Mouse (Mus musculus): ENCODE data around the gene Wdr62. TPM values are rescaled to one million over a fixed set of nuclear protein-coding genes. Genes with fewer than 3 reads are reported as not detected.
A peak's percentile ranks its signal among the peaks of the same experiment; 100 is the strongest.

Wdr62 gene
- polyA plus RNA-seq, 2 experiments, result 7.5 to 14.0 TPM

DNA sequence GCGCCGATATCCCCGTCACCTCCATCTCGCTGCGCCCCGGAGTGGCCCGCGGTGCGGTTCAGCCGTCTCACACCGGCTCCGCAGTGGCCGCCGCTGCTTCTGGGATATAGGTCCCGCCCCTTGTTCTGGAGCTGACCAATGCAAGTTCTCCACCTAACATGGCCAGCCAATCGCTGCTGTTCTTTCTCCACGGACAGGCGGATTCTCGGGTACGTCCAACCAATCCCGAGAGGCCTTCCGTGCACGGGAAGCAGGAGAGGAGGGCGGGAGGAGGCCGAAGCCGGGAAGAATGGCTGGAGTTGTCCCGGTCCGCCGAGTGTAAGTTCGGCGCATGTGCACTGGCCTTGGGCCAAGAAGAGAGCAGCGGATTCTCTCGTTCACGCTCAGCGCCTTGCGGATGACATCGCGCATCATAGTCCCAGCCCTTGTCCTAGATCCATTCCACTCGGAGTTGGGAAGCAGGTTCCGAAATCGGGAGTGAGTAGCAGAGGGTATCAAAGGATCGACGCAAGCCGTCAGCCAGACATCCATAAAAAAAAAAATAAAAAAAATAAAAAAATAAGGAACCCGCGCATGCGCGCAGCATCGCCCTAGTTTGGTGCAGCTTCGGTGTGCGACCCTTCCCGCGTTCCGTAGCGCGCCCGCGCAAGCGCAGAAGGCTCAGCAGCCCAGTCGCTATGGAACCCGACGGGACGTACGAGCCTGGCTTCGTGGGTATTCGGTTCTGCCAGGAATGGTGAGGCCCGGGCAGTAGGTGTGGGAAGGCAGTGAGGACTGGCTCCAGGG, 48.4 kb downstream of the Wdr62 start, which contains the start of the genes Polr2i and Tbcb:
Gene Polr2i, plus strand, starts transcription at position 280 of the 786 bp plus-strand sequence.
Gene Tbcb, minus strand, starts transcription at position 604 of the 786 bp plus-strand sequence.
- Histone ChIP-seq H3K9me3 (ENCODE audit: control insufficient read depth, low read length) (no peaks in the 10 kb centered on the region), H3K9ac (replicated peaks) (peak within 1 kb of the TSS; percentile 89), H3K4me3 (ENCODE audit: insufficient read depth in 1 of 2, low read depth in 2 of 2, low read length in 2 of 2) (peak within 1 kb of the TSS; percentile 87 to 95), H3K27me3 (ENCODE audit: control insufficient read depth, insufficient read depth, low read length) (no peaks in the 10 kb centered on the region), H3K27ac (peak within 1 kb of the TSS; percentile 76), H3K4me1 (replicated peaks; ENCODE audit: control insufficient read depth in 2 of 2, insufficient read depth in 2 of 2, low read length in 1 of 2) (peaks cover 2 to 9% of the 10 kb centered on the region in 2 experiments; a peak in 1 of 4 replicates), H3K36me3 (replicated peaks; ENCODE audit: control insufficient read depth, insufficient read depth, low read depth) (no peaks in the 10 kb centered on the region), H3K4me2 (ENCODE audit: low read depth) (peak within 1 kb of the TSS; percentile 94)
- ATAC-seq (ENCODE audit: insufficient read depth) (peak; percentile 91), DNase-seq (ENCODE audit: low read depth in 3 of 3, low spot score in 3 of 3) (peak; percentile 98)
- under 1% methylated on average over 67 of the region's 67 CpGs for WGBS (ENCODE audit: insufficient replicate concordance)
- TF ChIP-seq CTCF (IDR thresholded peaks at IDR 0.05; ENCODE audit: low read depth) (no peak), EP300 (IDR thresholded peaks at IDR 0.05; ENCODE audit: low read depth) (no peak)

DNA sequence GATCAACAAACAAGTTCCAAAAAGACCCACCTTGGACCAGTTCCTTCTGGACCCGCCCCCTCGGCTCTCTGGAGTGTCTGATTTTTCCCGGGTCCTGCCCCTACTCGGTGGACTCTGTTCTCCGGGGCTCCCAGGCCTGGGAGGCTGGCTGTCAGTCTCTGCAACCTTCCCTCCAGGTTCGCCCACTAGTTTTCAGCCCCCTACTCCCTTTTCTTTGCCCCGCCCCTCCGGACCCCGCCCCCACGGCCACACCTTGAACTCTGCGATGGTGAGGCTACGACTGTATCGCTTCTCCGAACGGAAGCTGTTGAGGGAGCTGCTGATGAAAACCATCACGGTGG, 48.9 kb downstream of the Wdr62 start:
- Histone ChIP-seq H3K9ac (replicated peaks) (peak overlapping the region; percentile 89), H3K27ac (no peak overlapping the region), H3K4me1 (replicated peaks; ENCODE audit: control insufficient read depth in 2 of 2, insufficient read depth in 2 of 2, low read length in 1 of 2) (peaks cover 2 to 9% of the 10 kb centered on the region in 2 experiments; a peak in 1 of 4 replicates)

DNA sequence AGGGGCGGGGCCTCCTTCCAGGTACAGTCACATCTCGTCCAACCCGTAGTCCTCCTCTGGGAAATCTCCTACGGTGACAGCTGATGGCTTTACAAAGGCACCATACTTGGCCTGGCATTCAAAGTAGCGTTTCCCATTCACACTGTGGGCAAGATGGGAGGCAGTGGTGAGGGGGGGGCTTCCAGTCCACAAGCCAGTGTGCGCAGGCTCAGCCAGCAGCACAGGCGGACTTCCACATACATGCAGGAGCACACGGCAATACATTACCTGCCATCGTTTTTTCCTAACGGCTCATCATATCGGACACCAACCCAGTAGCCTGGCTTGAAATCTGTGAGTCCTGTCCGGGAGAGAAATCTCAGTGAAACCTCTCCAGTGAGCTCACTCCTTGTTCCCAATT, 56.0 kb downstream of the Wdr62 start:
- Histone ChIP-seq H3K27me3 (ENCODE audit: control insufficient read depth, insufficient read depth, low read length) (no peaks in the 10 kb centered on the region), H3K4me3 (ENCODE audit: insufficient read depth in 1 of 2, low read depth in 2 of 2, low read length in 2 of 2) (no peak overlapping the region), H3K36me3 (replicated peaks; ENCODE audit: control insufficient read depth, insufficient read depth, low read depth) (no peaks in the 10 kb centered on the region), H3K27ac (no peak overlapping the region), H3K4me1 (replicated peaks; ENCODE audit: control insufficient read depth in 2 of 2, insufficient read depth in 2 of 2, low read length in 1 of 2) (peaks cover 0 to 10% of the 10 kb centered on the region in 2 experiments; a peak in 3 of 4 replicates), H3K9ac (replicated peaks) (no peak overlapping the region), H3K9me3 (ENCODE audit: control insufficient read depth, low read length) (no peaks in the 10 kb centered on the region), H3K4me2 (ENCODE audit: low read depth) (no peak overlapping the region)
- WGBS (ENCODE audit: insufficient replicate concordance), result 84% methylated on average over 12 of the region's 12 CpGs
- ATAC-seq (ENCODE audit: insufficient read depth) (no peak), DNase-seq (ENCODE audit: low read depth in 3 of 3, low spot score in 3 of 3) (no peak)
- no peak for TF ChIP-seq CTCF (IDR thresholded peaks at IDR 0.05; ENCODE audit: low read depth)
- TF ChIP-seq EP300 (IDR thresholded peaks at IDR 0.05; ENCODE audit: low read depth), result no peak

More for the DNA sequence above, 48.9 kb downstream of the Wdr62 start:
- H3K4me3 ChIP-seq (ENCODE audit: insufficient read depth in 1 of 2, low read depth in 2 of 2, low read length in 2 of 2), result peak overlapping the region; percentile 87 to 95
- peak overlapping the region; percentile 94 for H3K4me2 ChIP-seq (ENCODE audit: low read depth)
- no peaks in the 10 kb centered on the region for H3K9me3 ChIP-seq (ENCODE audit: control insufficient read depth, low read length)
- 0% methylated on average over 16 of the region's 16 CpGs for WGBS (ENCODE audit: insufficient replicate concordance)
- no peak for TF ChIP-seq CTCF (IDR thresholded peaks at IDR 0.05; ENCODE audit: low read depth)
- no peak for TF ChIP-seq EP300 (IDR thresholded peaks at IDR 0.05; ENCODE audit: low read depth)
- H3K36me3 ChIP-seq (replicated peaks; ENCODE audit: control insufficient read depth, insufficient read depth, low read depth), result no peaks in the 10 kb centered on the region
- no peaks in the 10 kb centered on the region for H3K27me3 ChIP-seq (ENCODE audit: control insufficient read depth, insufficient read depth, low read length)
- DNase-seq (ENCODE audit: low read depth in 3 of 3, low spot score in 3 of 3) (no peak), ATAC-seq (ENCODE audit: insufficient read depth) (no peak)

GRCm38 (mm10) chr7:30222205-30222604, 58.0 kb downstream of the Wdr62 start:
- Histone ChIP-seq H3K9me3 (ENCODE audit: control insufficient read depth, low read length) (no peaks in the 10 kb centered on the region), H3K9ac (replicated peaks) (no peak overlapping the region), H3K27ac (no peak overlapping the region), H3K4me1 (replicated peaks; ENCODE audit: control insufficient read depth in 2 of 2, insufficient read depth in 2 of 2, low read length in 1 of 2) (peaks cover 0 to 10% of the 10 kb centered on the region in 2 experiments; a peak in 3 of 4 replicates), H3K4me3 (ENCODE audit: insufficient read depth in 1 of 2, low read depth in 2 of 2, low read length in 2 of 2) (no peak overlapping the region), H3K36me3 (replicated peaks; ENCODE audit: control insufficient read depth, insufficient read depth, low read depth) (no peaks in the 10 kb centered on the region), H3K4me2 (ENCODE audit: low read depth) (no peak overlapping the region), H3K27me3 (ENCODE audit: control insufficient read depth, insufficient read depth, low read length) (no peaks in the 10 kb centered on the region)
- no peak for DNase-seq (ENCODE audit: low read depth in 3 of 3, low spot score in 3 of 3)
- peak; percentile 44; the same call in 1 of the 2 replicates for ATAC-seq (ENCODE audit: insufficient read depth)
- TF ChIP-seq EP300 (IDR thresholded peaks at IDR 0.05; ENCODE audit: low read depth), result no peak
- no peak for TF ChIP-seq CTCF (IDR thresholded peaks at IDR 0.05; ENCODE audit: low read depth)
- 58% methylated on average over 5 of the region's 5 CpGs for WGBS (ENCODE audit: insufficient replicate concordance)

DNA sequence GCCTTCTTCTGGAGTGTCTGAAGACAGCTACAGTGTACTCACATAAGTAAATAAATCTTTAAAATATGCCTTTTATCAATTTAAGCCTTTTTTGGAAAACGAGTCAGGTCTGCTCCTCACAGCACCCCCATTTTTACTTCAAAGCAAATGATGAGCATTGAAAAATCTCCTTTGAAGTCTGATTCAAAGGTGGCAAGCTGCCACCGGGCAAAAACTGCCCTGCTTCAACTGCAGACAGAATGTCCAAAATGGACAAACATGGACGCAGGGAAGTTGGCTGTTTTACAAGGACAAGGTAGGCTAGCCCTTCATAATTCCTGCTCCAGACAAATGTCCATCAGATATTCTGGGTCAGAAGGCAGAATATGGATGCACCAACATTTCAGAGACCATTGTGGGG, 58.8 kb downstream of the Wdr62 start:
- Histone ChIP-seq H3K27ac (no peak overlapping the region), H3K4me2 (ENCODE audit: low read depth) (no peak overlapping the region), H3K36me3 (replicated peaks; ENCODE audit: control insufficient read depth, insufficient read depth, low read depth) (no peaks in the 10 kb centered on the region), H3K4me1 (replicated peaks; ENCODE audit: control insufficient read depth in 2 of 2, insufficient read depth in 2 of 2, low read length in 1 of 2) (peaks cover 0 to 13% of the 10 kb centered on the region in 2 experiments; a peak in 3 of 4 replicates), H3K9ac (replicated peaks) (no peak overlapping the region), H3K9me3 (ENCODE audit: control insufficient read depth, low read length) (no peaks in the 10 kb centered on the region), H3K4me3 (ENCODE audit: insufficient read depth in 1 of 2, low read depth in 2 of 2, low read length in 2 of 2) (no peak overlapping the region), H3K27me3 (ENCODE audit: control insufficient read depth, insufficient read depth, low read length) (no peaks in the 10 kb centered on the region)
- ATAC-seq (ENCODE audit: insufficient read depth) (no peak), DNase-seq (ENCODE audit: low read depth in 3 of 3, low spot score in 3 of 3) (no peak)
- WGBS (ENCODE audit: insufficient replicate concordance), result 77% methylated on average over 3 of the region's 3 CpGs
- no peak for TF ChIP-seq CTCF (IDR thresholded peaks at IDR 0.05; ENCODE audit: low read depth)
- TF ChIP-seq EP300 (IDR thresholded peaks at IDR 0.05; ENCODE audit: low read depth), result no peak
